Mouse (Mus musculus): ENCODE results near the gene Il11. TPM values are rescaled to one million over a fixed set of nuclear protein-coding genes. Genes with fewer than 3 reads are reported as not detected.
A peak's percentile ranks its signal among the peaks of the same experiment; 100 is the strongest.
"Not testable (repeated sequence)": the region's sequence is repeated elsewhere in the genome, so short reads cannot be mapped to it uniquely, and the experiment has no call there.

Il11 gene
- total RNA-seq (2021) = under 1 TPM; 0.27 to 0.49 TPM

GRCm38 (mm10) chr7:4782759-4783158 is at the start of gene Il11, which contains the start of gene Tmem190:
Gene Il11, minus strand, starts transcription at chr7:4782859.
Gene Tmem190, plus strand, starts transcription at chr7:4782937.
- no peak for DNase-seq (ENCODE audit: extremely low spot score in 1 of 2, low spot score in 1 of 2)

GRCm38 (mm10) chr7:4830476-4830875 is 47.8 kb upstream of the Il11 start:
- no peak for DNase-seq (ENCODE audit: extremely low spot score in 1 of 2, low spot score in 1 of 2)

- DNase-seq (ENCODE audit: extremely low spot score in 1 of 2, low spot score in 1 of 2) = no peak
Observed at GRCm38 (mm10) chr7:4825365-4825764, 42.7 kb upstream of the Il11 start.

DNA sequence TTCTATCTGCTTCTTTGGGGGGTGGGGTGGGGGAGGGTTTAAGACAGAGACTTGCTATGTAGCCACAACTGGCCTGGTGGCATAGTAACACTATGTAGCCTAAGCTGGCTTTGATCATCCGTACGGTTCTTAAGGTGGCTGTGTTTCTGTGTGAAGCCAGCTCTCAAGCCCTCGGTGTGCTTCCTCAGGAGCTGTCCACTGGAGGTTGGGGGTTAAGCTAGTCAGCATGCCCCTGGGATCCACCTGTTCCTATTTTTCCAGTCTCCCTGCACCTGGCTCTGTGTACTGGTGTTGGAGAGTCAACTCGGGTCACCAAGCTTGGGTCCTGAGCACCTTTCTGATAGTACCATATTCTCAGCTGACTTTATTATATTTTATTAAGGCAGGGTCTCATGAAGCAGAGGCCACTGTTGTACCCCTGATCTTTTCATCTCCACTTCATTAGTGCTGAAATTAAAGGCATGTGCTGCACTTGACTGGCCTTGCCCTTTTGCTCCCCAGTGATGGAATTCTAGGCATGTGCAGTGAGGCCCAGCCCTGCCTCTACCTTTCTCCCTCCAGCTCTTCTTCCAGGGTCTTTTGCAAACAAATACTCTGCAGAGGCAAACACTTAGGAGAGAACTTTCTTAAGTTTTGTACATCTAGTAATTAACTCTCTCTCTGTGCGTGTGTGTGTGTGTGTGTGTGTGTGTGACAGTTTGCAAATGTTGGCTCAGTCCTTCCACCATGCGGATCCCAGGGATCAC is 39.7 kb upstream of the Il11 start:
- DNase-seq (ENCODE audit: extremely low spot score in 1 of 2, low spot score in 1 of 2) = no peak

DNA sequence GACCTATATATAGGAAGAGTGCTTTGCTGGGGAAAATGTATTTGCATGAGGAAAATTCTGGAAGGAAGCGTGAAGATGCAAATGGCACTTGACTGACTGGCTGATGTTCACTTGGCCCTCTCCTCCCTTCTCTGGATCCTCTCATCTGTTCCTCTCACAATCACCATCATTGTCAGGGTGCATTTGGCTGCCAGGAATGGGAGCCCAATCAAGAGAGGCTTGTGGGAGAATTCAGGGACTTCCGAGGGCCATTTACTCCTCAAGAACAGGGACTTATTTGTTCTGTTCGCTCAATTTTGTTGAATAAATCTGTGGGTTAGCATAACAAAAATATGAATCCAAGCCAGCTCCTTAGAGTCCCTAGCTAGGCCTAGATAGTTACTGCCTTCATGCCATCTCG is 39.0 kb upstream of the Il11 start:
- DNase-seq (ENCODE audit: extremely low spot score in 1 of 2, low spot score in 1 of 2) = no peak

GRCm38 (mm10) chr7:4820925-4821324 is 38.3 kb upstream of the Il11 start:
- DNase-seq (ENCODE audit: extremely low spot score in 1 of 2, low spot score in 1 of 2) = not testable (repeated sequence)

DNA sequence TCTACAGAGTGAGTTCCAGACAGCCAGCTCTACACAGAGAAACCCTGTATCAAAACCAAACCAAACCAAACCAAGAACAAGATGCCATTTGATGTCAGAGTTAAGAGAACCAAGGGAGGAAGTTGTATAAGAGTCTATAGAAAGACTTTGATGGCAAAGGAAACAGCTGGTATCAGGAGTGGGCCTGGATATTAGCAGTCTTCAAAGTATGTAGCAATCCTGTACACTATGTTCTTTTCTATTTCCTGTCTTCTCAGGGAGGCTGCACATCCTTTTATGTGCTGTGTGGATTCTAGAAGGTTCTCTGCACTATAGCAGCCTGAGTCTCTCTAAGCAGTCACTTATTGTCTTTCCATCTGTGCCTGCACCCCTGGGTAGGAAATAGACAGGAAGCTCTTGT is 33.9 kb upstream of the Il11 start:
- DNase-seq (ENCODE audit: extremely low spot score in 1 of 2, low spot score in 1 of 2) = no peak

GRCm38 (mm10) chr7:4813105-4813791 is 30.6 kb upstream of the Il11 start:
- DNase-seq (ENCODE audit: extremely low spot score in 1 of 2, low spot score in 1 of 2) = no peak

- peak; percentile 95 for DNase-seq (ENCODE audit: extremely low spot score in 1 of 2, low spot score in 1 of 2)
Observed at GRCm38 (mm10) chr7:4812303-4813104, 29.8 kb upstream of the Il11 start, which contains the start of gene Ube2s. Gene Ube2s, minus strand, starts transcription at chr7:4812590.

GRCm38 (mm10) chr7:4811842-4812302 is 29.2 kb upstream of the Il11 start:
- DNase-seq (ENCODE audit: extremely low spot score in 1 of 2, low spot score in 1 of 2) = no peak

- not testable (repeated sequence) for DNase-seq (ENCODE audit: extremely low spot score in 1 of 2, low spot score in 1 of 2)
Observed at GRCm38 (mm10) chr7:4811131-4811530, 28.5 kb upstream of the Il11 start.

DNA sequence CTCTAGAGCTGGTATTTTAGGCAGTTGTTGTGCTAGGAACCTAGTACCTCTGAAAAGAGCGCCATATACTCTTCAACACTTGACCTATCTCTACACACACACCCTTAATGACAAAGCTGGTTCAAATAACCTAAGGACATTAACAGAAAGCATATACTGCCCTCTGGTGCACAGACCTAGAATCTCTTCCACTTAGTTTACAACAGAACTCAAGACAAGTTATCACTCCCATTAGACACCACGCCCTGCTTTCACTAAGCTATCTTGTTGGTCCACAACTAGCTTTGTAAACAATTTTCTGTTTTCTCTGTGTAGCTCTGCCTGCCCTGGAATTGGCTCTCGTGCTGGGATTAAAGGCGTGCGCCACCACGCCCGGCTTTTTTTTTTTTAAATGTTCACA is 24.1 kb upstream of the Il11 start:
- no peak for DNase-seq (ENCODE audit: extremely low spot score in 1 of 2, low spot score in 1 of 2)

DNA sequence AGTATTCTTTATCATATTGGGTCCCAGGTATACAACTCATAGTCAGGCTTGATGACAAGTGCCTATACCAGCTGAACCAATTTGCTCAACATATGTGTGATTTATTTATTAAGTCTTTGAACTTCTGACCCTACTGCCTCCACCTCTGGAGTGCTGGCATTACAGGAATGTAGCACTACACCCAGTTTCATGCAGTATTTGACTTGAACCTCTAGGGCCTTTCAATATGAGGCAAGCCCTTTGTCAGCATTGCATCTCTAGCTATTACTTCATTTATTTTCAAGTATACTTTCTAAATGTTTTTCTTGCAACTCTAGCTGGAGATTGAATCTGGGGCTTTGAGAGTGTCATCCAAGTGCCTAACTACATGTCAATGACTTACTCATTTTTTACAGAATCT is 19.6 kb upstream of the Il11 start:
- DNase-seq (ENCODE audit: extremely low spot score in 1 of 2, low spot score in 1 of 2) = no peak

DNA sequence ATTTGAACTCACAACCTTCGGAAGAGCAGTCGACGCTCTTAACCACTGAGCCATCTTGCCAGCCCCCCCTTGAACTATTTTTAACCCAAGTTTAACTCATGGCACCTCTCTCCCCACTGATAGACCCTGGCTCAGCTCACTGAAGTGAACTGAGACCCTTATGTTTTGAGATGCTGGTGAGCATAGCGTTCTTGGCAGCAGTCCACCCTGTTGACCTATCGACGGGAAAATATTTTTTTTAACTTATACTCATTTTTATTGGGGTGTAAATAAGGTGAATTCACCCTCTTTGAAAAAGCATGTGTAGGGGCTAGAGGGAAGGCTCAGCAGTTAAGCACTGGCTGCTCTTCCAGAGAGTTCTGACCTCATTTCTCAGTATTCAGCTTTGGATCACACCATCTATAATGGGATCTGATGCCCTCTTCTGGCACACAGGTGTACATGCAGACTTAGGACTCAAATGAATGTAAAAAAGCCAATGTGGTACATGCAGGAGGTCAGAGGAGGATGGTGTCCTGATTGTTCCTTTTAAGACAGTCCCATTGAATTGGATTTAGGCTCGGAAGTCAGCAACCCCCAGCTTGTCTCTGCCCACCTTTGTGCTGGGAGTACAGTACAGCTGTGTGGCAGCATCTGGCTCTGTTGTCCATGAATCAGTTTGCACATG is 13.2 kb upstream of the Il11 start:
- DNase-seq (ENCODE audit: extremely low spot score in 1 of 2, low spot score in 1 of 2) = no peak

- DNase-seq (ENCODE audit: extremely low spot score in 1 of 2, low spot score in 1 of 2) = no peak
Observed at GRCm38 (mm10) chr7:4794631-4795168, 12.0 kb upstream of the Il11 start.

DNA sequence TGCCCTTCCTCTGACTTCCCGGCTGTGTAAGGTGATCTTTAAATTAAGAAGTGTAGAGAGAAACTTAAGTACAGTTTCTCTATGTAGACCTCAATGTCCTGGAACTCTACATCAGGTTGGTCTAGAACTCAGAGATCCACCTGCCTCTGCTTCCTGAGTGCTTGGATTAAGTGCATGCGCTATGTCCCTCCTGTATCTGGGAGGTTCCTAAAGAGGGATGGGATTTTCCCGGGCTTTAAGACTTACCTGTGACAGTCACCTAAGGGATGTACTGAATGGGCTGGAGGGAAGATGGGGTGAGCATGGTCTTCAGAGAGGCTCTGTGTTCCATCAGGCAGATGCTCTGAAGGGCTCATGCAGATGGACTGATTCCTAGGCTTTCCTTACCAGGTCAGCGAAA is 11.0 kb upstream of the Il11 start:
- no peak for DNase-seq (ENCODE audit: extremely low spot score in 1 of 2, low spot score in 1 of 2)

DNA sequence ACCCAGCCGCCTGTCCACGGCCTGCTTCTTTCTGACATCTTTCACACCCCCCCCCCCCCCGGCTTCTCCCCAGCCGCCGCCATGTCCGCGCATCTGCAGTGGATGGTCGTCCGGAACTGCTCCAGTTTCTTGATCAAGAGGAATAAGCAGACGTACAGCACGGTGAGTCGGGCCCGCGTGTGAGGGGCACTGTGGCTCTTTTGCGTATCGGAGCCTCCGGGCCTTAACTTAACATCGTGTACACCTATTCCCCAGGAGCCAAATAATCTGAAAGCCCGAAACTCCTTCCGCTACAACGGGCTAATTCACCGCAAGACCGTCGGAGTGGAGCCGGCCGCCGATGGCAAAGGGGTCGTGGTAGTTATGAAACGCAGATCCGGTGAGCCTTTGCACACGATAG is 10.6 kb upstream of the Il11 start:
- DNase-seq (ENCODE audit: extremely low spot score in 1 of 2, low spot score in 1 of 2) = not testable (repeated sequence)

DNA sequence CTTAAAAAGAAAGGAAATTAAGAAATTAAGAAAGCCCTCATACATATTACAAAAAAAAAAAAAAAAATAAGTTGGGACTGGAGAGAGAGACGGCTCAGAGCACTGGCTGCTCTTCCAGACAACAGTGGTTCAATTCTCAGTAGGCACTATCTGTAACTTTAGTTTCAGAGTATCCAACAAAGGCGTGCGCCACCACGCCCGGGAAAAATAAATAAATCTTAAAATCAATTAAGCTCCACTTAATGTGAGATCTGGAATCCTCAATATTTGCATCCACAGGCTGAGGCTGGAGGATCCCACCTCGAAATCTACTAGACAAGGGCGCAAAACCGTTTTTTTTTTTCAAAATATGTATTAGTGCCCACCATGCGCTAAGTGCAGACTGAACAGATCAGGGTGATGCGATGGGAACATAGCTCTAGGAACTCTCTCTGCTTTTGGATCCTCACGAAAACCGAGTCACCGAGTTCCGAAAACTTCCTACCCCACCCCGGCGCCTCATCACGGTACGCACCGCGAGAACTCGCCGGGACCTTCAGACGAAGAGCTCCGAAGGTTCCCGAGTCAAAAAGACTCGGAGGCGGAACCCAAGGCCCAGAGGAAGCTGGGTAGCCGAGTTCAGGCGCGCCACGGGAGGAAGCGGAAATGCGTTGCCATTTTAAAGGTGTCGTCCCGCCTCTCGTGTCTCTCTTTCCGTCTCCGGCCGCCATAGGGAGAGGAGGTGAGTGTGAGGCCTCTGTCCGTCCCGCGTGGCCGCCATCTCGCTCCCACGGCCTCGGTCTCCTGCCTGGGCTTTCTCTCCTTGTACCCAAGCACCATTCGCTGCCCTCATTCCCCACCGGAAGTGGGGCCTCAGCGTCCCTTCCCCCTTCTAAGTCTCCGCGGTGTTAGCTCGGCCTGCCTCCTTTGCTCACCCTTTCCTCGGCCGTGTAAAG is 9.9 kb upstream of the Il11 start, which contains the start of gene Rpl28:
Gene Rpl28, plus strand, starts transcription at position 597 of the 935 bp plus-strand sequence.
- peak; percentile 86 to 89 for DNase-seq (ENCODE audit: extremely low spot score in 1 of 2, low spot score in 1 of 2)

- no peak for DNase-seq (ENCODE audit: extremely low spot score in 1 of 2, low spot score in 1 of 2)
Observed at GRCm38 (mm10) chr7:4789436-4789935, 6.8 kb upstream of the Il11 start, which contains the start of gene Tmem238. Gene Tmem238, minus strand, starts transcription at chr7:4789656.
